Mouse (Mus musculus) limb, embryonic 14.5 days (tissue): Measurements from ENCODE around the gene E2f4. TPM values are rescaled to one million over a fixed set of nuclear protein-coding genes. Genes with fewer than 3 reads are reported as not detected.

Experiments used
- ATAC-seq: fragments of 200-750 bp; cut with Nextera tagmentation; 2 replicates; pipeline ENCODE4 v1.8.0; 2017; ENCODE audit warnings: low read depth, moderate number of reproducible peaks, moderate TSS enrichment; ENCODE audit not compliant: low FRiP score
- DNase-seq: peaks from one replicate; pipeline ENCODE4 v3.0.0-alpha.2; 2015; ENCODE audit warnings: low spot score
- H3K27ac ChIP-seq: fragments of 300-500 bp; sonication (generic); replicated peaks from 2 replicates; pipeline ENCODE4 v1.5.1; 2014; ENCODE audit warnings: low read depth, mild to moderate bottlenecking, low read length, moderate library complexity, mixed read lengths
- H3K27me3 ChIP-seq: fragments of 300-500 bp; sonication (generic); 2 replicates; pipeline ENCODE4 v1.6.1; 2014; ENCODE audit warnings: low read length, mixed read lengths; ENCODE audit not compliant: control insufficient read depth, insufficient read depth
- H3K36me3 ChIP-seq: fragments of 300-500 bp; sonication (generic); 2 replicates; pipeline ENCODE4 v1.6.1; 2014; ENCODE audit warnings: mild to moderate bottlenecking, low read length, moderate library complexity, mixed read lengths; ENCODE audit not compliant: control insufficient read depth, insufficient read depth
- H3K4me1 ChIP-seq: fragments of 300-500 bp; sonication (generic); 2 replicates; pipeline ENCODE4 v1.6.1; 2014; ENCODE audit warnings: antibody characterized with exemption, low read length, mixed read lengths; ENCODE audit not compliant: control insufficient read depth, insufficient read depth
- H3K4me2 ChIP-seq: fragments of 300-500 bp; sonication (generic); replicated peaks from 2 replicates; pipeline ENCODE4 v1.6.1; 2014; ENCODE audit warnings: low read depth, mild to moderate bottlenecking, low read length, moderate library complexity; ENCODE audit not compliant: severe bottlenecking
- H3K4me3 ChIP-seq: fragments of 300-500 bp; sonication (generic); replicated peaks from 2 replicates; pipeline ENCODE4 v1.5.1; 2014; ENCODE audit warnings: low read length
- H3K9ac ChIP-seq: fragments of 300-500 bp; sonication (generic); 2 replicates; pipeline ENCODE4 v1.6.1; 2014; ENCODE audit warnings: mild to moderate bottlenecking, low read depth, low read length, moderate library complexity; ENCODE audit not compliant: severe bottlenecking
- H3K9me3 ChIP-seq: fragments of 300-500 bp; sonication (generic); 2 replicates; pipeline ENCODE4 v1.6.1; 2016; ENCODE audit warnings: low read length; ENCODE audit not compliant: control insufficient read depth
- POLR2A ChIP-seq: fragments of 200-500 bp; IDR thresholded peaks from 2 replicates; pipeline ENCODE4 v1.8.0; 2012; ENCODE audit warnings: inconsistent platforms, mild to moderate bottlenecking, moderate library complexity, borderline replicate concordance; ENCODE audit not compliant: insufficient read depth, insufficient read length; ENCODE audit errors: extremely low read depth
- WGBS: fragments of 180-500 bp; shearing (Covaris S2); extraction: QIAGEN DNeasy Blood & Tissue Kit; methylation state at CpG from one replicate; pipeline ENCODE4 v1.1.7; 2014; 5-methylcytosine and 5-hydroxymethylcytosine counted together
- polyA plus RNA-seq, 2 experiments: library from polyadenylated mRNA; depleted of rRNA in 1 of 2; stranded (reverse) in 1 of 2; unstranded in 1 of 2; fragments of >200 nt; fragmentation: Nextera tagmentation in 1 of 2; extraction: Ambion mirVana in 1 of 2; gene quantifications; 2 replicates each; pipeline versions ENCODE4 v1.2.1 to v1.2.3; 2012 to 2014

E2f4 gene
- polyA plus RNA-seq, 2 experiments, result 76.2 to 136 TPM

GRCm38 (mm10) chr8:105293405-105293804, 4.1 kb upstream of the E2f4 start:
- ATAC-seq (no peak), DNase-seq (no peak)
- no peak overlapping the region for H3K9ac ChIP-seq
- H3K36me3 ChIP-seq, result no peaks in the 10 kb centered on the region
- 65% methylated on average over 11 of the region's 19 CpGs for WGBS
- no peak overlapping the region for H3K4me2 ChIP-seq
- H3K4me3 ChIP-seq, result no peak overlapping the region
- H3K4me1 ChIP-seq, result peaks cover 26% of the 10 kb centered on the region
- H3K27ac ChIP-seq, result no peak overlapping the region
- no peak for TF ChIP-seq POLR2A
- no peaks in the 10 kb centered on the region for H3K9me3 ChIP-seq
- peaks cover 12% of the 10 kb centered on the region for H3K27me3 ChIP-seq

GRCm38 (mm10) chr8:105294776-105295175, 2.7 kb upstream of the E2f4 start:
- DNase-seq (no peak), ATAC-seq (no peak)
- Histone ChIP-seq H3K36me3 (peaks cover 9% of the 10 kb centered on the region), H3K9me3 (no peaks in the 10 kb centered on the region), H3K27ac (no peak overlapping the region), H3K4me1 (peaks cover 26% of the 10 kb centered on the region), H3K4me2 (no peak overlapping the region), H3K9ac (no peak overlapping the region), H3K4me3 (no peak overlapping the region), H3K27me3 (peaks cover 11% of the 10 kb centered on the region)
- no peak for TF ChIP-seq POLR2A
- WGBS, result 70% methylated on average over 9 of the region's 9 CpGs

- Histone ChIP-seq H3K9ac (no peak overlapping the region), H3K4me2 (no peak overlapping the region), H3K27ac (no peak overlapping the region), H3K9me3 (no peaks in the 10 kb centered on the region), H3K4me3 (no peak overlapping the region), H3K36me3 (peaks cover 14% of the 10 kb centered on the region), H3K27me3 (peaks cover 6% of the 10 kb centered on the region), H3K4me1 (peaks cover 21% of the 10 kb centered on the region)
- no peak for ATAC-seq
- WGBS, result 62% methylated on average over 11 of the region's 11 CpGs
- no peak for DNase-seq
- no peak for TF ChIP-seq POLR2A
Observed at GRCm38 (mm10) chr8:105295256-105295655, 2.2 kb upstream of the E2f4 start.

GRCm38 (mm10) chr8:105295895-105296573, 1.4 kb upstream of the E2f4 start, which contains the start of gene Exoc3l:
Gene Exoc3l, minus strand, starts transcription at chr8:105296101.
- no peak within 1 kb of the TSS for H3K27ac ChIP-seq
- ATAC-seq, result no peak
- peaks cover 21% of the 10 kb centered on the region for H3K36me3 ChIP-seq
- WGBS, result 61% methylated on average over 11 of the region's 11 CpGs
- TF ChIP-seq POLR2A, result no peak
- H3K9me3 ChIP-seq, result no peaks in the 10 kb centered on the region
- peaks cover 15% of the 10 kb centered on the region for H3K4me1 ChIP-seq
- no peak for DNase-seq
- H3K4me3 ChIP-seq, result peak within 1 kb of the TSS; percentile 91
- H3K4me2 ChIP-seq, result peak within 1 kb of the TSS; percentile 91
- H3K27me3 ChIP-seq, result no peaks in the 10 kb centered on the region
- 0 out of 2 replicates have a peak within 1 kb of the TSS, but pooled peaks have one; percentile 83 for H3K9ac ChIP-seq

- no peaks in the 10 kb centered on the region for H3K27me3 ChIP-seq
- no peak for DNase-seq
- H3K36me3 ChIP-seq, result peaks cover 46% of the 10 kb centered on the region
- H3K27ac ChIP-seq, result no peak overlapping the region
- no peak for ATAC-seq
- no peak for TF ChIP-seq POLR2A
- peak overlapping the region; percentile 83 for H3K9ac ChIP-seq
- peak overlapping the region; percentile 91 for H3K4me2 ChIP-seq
- WGBS, result 56% methylated on average over 18 of the region's 18 CpGs
- peak overlapping the region; percentile 91 for H3K4me3 ChIP-seq
- no peaks in the 10 kb centered on the region for H3K9me3 ChIP-seq
- peaks cover 15% of the 10 kb centered on the region for H3K4me1 ChIP-seq
Observed at GRCm38 (mm10) chr8:105298351-105299252, 1.1 kb downstream of the E2f4 start.
